Mouse (Mus musculus): ENCODE results near the gene Slc9a7. TPM values are rescaled to one million over a fixed set of nuclear protein-coding genes. Genes with fewer than 3 reads are reported as not detected.

The Slc9a7 gene
- polyA plus RNA-seq, 1 experiment from 2014 or later = 8.2 TPM

- H3K4me3 ChIP-seq (ENCODE audit: control insufficient read depth in 1 of 2, insufficient read depth in 1 of 2, low read depth in 1 of 2, low read length in 2 of 2) = no peak overlapping the region
- no peaks in the 10 kb centered on the region for H3K9me3 ChIP-seq (ENCODE audit: control insufficient read depth, low read length)
- no peaks in the 10 kb centered on the region for H3K27me3 ChIP-seq (ENCODE audit: control insufficient read depth, insufficient read depth, low read length)
- no peak overlapping the region for H3K4me2 ChIP-seq (ENCODE audit: low read length)
- WGBS = 85% methylated on average over 3 of the region's 3 CpGs
- H3K9ac ChIP-seq (ENCODE audit: low read length) = no peak overlapping the region
- no peak for ATAC-seq (ENCODE audit: insufficient number of reproducible peaks, insufficient read depth, low FRiP score, low read depth)
- no peaks in the 10 kb centered on the region for H3K36me3 ChIP-seq (ENCODE audit: control insufficient read depth, insufficient read depth, low read length)
- no peak overlapping the region for H3K27ac ChIP-seq (replicated peaks in 1 of 2; ENCODE audit: control insufficient read depth in 1 of 2, insufficient read depth in 1 of 2, low read depth in 2 of 2, low read length in 2 of 2)
- H3K4me1 ChIP-seq (ENCODE audit: control insufficient read depth in 2 of 2, insufficient read depth in 2 of 2, low read length in 2 of 2) = no peaks in the 10 kb centered on the region
These were observed 2.9 kb downstream of the Slc9a7 start for GRCm38 (mm10) chrX:20288674-20289073.

GRCm38 (mm10) chrX:20286254-20286653, 5.4 kb downstream of the Slc9a7 start:
- no peaks in the 10 kb centered on the region for H3K36me3 ChIP-seq (ENCODE audit: control insufficient read depth, insufficient read depth, low read length)
- 69% methylated on average over 2 of the region's 2 CpGs for WGBS

DNA sequence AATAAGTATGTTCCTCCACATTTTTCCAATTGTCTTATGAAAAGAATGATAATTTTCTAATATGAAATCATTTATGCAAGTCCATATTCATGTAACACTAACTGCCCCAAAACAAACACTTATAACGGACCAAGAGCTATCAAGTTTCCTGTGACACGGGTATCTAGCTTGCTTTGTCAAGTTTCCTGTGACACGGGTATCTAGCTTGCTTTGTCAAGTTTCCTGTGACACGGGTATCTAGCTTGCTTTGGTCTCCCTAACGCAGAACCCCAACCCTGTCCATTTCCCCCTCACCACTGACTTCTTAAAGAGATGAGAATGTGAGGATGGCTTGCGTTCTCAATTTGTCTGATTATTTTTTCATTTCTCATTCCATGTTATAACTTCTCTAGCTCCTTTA, 12.2 kb downstream of the Slc9a7 start:
- Histone ChIP-seq H3K27ac (replicated peaks in 1 of 2; ENCODE audit: control insufficient read depth in 1 of 2, insufficient read depth in 1 of 2, low read depth in 2 of 2, low read length in 2 of 2) (no peak overlapping the region), H3K4me2 (ENCODE audit: low read length) (no peak overlapping the region), H3K9me3 (ENCODE audit: control insufficient read depth, low read length) (no peaks in the 10 kb centered on the region), H3K36me3 (ENCODE audit: control insufficient read depth, insufficient read depth, low read length) (no peaks in the 10 kb centered on the region), H3K27me3 (ENCODE audit: control insufficient read depth, insufficient read depth, low read length) (no peaks in the 10 kb centered on the region), H3K9ac (ENCODE audit: low read length) (no peak overlapping the region), H3K4me1 (ENCODE audit: control insufficient read depth in 2 of 2, insufficient read depth in 2 of 2, low read length in 2 of 2) (no peaks in the 10 kb centered on the region), H3K4me3 (ENCODE audit: control insufficient read depth in 1 of 2, insufficient read depth in 1 of 2, low read depth in 1 of 2, low read length in 2 of 2) (no peak overlapping the region)
- WGBS = 63% methylated on average over 6 of the region's 6 CpGs
- no peak for ATAC-seq (ENCODE audit: insufficient number of reproducible peaks, insufficient read depth, low FRiP score, low read depth)

More at GRCm38 (mm10) chrX:20286254-20286653, 5.4 kb downstream of the Slc9a7 start:
- Histone ChIP-seq H3K9me3 (ENCODE audit: control insufficient read depth, low read length) (no peaks in the 10 kb centered on the region), H3K4me3 (ENCODE audit: control insufficient read depth in 1 of 2, insufficient read depth in 1 of 2, low read depth in 1 of 2, low read length in 2 of 2) (no peak overlapping the region), H3K4me1 (ENCODE audit: control insufficient read depth in 2 of 2, insufficient read depth in 2 of 2, low read length in 2 of 2) (no peaks in the 10 kb centered on the region), H3K27ac (replicated peaks in 1 of 2; ENCODE audit: control insufficient read depth in 1 of 2, insufficient read depth in 1 of 2, low read depth in 2 of 2, low read length in 2 of 2) (no peak overlapping the region), H3K4me2 (ENCODE audit: low read length) (no peak overlapping the region), H3K27me3 (ENCODE audit: control insufficient read depth, insufficient read depth, low read length) (no peaks in the 10 kb centered on the region), H3K9ac (ENCODE audit: low read length) (no peak overlapping the region)
- ATAC-seq (ENCODE audit: insufficient number of reproducible peaks, insufficient read depth, low FRiP score, low read depth) = no peak

DNA sequence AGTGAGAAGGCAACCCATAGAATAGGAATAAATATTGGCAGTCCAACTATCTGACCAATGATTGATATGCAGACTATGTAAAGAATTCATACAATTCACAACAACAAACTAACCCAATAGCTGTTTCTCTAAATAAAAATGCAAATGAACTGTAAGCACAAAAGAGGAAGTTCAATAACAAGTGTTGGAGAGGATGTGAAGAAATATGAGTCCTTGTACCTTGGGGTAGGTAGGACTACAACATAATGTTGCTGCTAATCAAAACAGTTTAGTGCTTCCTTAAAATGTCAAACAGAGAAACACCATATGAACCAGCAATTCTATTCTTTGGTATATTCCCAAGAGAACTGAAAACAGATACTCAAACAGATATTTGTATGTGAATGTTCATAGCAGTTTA, 17.8 kb downstream of the Slc9a7 start:
- no peak overlapping the region for H3K27ac ChIP-seq (replicated peaks in 1 of 2; ENCODE audit: control insufficient read depth in 1 of 2, insufficient read depth in 1 of 2, low read depth in 2 of 2, low read length in 2 of 2)
- no peak overlapping the region for H3K4me3 ChIP-seq (ENCODE audit: control insufficient read depth in 1 of 2, insufficient read depth in 1 of 2, low read depth in 1 of 2, low read length in 2 of 2)
- no peak overlapping the region for H3K9ac ChIP-seq (ENCODE audit: low read length)
- no peaks in the 10 kb centered on the region for H3K27me3 ChIP-seq (ENCODE audit: control insufficient read depth, insufficient read depth, low read length)
- H3K4me2 ChIP-seq (ENCODE audit: low read length) = no peak overlapping the region
- ATAC-seq (ENCODE audit: insufficient number of reproducible peaks, insufficient read depth, low FRiP score, low read depth) = no peak
- H3K36me3 ChIP-seq (ENCODE audit: control insufficient read depth, insufficient read depth, low read length) = no peaks in the 10 kb centered on the region
- H3K9me3 ChIP-seq (ENCODE audit: control insufficient read depth, low read length) = no peaks in the 10 kb centered on the region
- H3K4me1 ChIP-seq (ENCODE audit: control insufficient read depth in 2 of 2, insufficient read depth in 2 of 2, low read length in 2 of 2) = no peaks in the 10 kb centered on the region

DNA sequence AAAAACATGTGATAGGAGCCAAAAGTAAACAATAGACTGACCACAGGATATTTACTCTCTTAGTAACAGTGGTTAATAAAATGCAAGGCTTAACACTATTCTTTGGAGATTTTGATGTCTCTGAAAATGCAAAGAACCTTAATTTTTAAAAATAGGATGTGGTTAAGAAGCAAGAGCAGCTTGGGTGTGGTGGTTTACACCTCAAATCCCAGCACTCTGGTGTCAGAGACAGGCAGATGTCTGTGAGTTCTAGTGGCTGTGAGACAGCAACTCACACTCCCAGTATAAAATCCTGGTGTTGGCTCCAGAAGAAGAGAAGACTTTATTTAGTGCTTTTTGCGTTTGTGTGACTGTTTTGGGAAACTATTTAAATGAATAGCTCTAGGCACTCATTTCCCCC, 19.6 kb downstream of the Slc9a7 start:
- no peak overlapping the region for H3K4me3 ChIP-seq (ENCODE audit: control insufficient read depth in 1 of 2, insufficient read depth in 1 of 2, low read depth in 1 of 2, low read length in 2 of 2)
- ATAC-seq (ENCODE audit: insufficient number of reproducible peaks, insufficient read depth, low FRiP score, low read depth) = no peak
- no peaks in the 10 kb centered on the region for H3K9me3 ChIP-seq (ENCODE audit: control insufficient read depth, low read length)
- 43% methylated on average over 1 of the region's 1 CpGs for WGBS
- H3K27ac ChIP-seq (replicated peaks in 1 of 2; ENCODE audit: control insufficient read depth in 1 of 2, insufficient read depth in 1 of 2, low read depth in 2 of 2, low read length in 2 of 2) = no peak overlapping the region
- no peak overlapping the region for H3K4me2 ChIP-seq (ENCODE audit: low read length)
- no peaks in the 10 kb centered on the region for H3K27me3 ChIP-seq (ENCODE audit: control insufficient read depth, insufficient read depth, low read length)
- H3K9ac ChIP-seq (ENCODE audit: low read length) = no peak overlapping the region
- no peaks in the 10 kb centered on the region for H3K4me1 ChIP-seq (ENCODE audit: control insufficient read depth in 2 of 2, insufficient read depth in 2 of 2, low read length in 2 of 2)
- no peaks in the 10 kb centered on the region for H3K36me3 ChIP-seq (ENCODE audit: control insufficient read depth, insufficient read depth, low read length)

- Histone ChIP-seq H3K27me3 (ENCODE audit: control insufficient read depth, insufficient read depth, low read length) (no peaks in the 10 kb centered on the region), H3K27ac (replicated peaks in 1 of 2; ENCODE audit: control insufficient read depth in 1 of 2, insufficient read depth in 1 of 2, low read depth in 2 of 2, low read length in 2 of 2) (no peak overlapping the region), H3K9ac (ENCODE audit: low read length) (no peak overlapping the region), H3K4me3 (ENCODE audit: control insufficient read depth in 1 of 2, insufficient read depth in 1 of 2, low read depth in 1 of 2, low read length in 2 of 2) (no peak overlapping the region), H3K36me3 (ENCODE audit: control insufficient read depth, insufficient read depth, low read length) (no peaks in the 10 kb centered on the region), H3K9me3 (ENCODE audit: control insufficient read depth, low read length) (no peaks in the 10 kb centered on the region), H3K4me2 (ENCODE audit: low read length) (no peak overlapping the region), H3K4me1 (ENCODE audit: control insufficient read depth in 2 of 2, insufficient read depth in 2 of 2, low read length in 2 of 2) (no peaks in the 10 kb centered on the region)
- 64% methylated on average over 3 of the region's 3 CpGs for WGBS
- no peak for ATAC-seq (ENCODE audit: insufficient number of reproducible peaks, insufficient read depth, low FRiP score, low read depth)
These were observed 21.6 kb downstream of the Slc9a7 start for GRCm38 (mm10) chrX:20269980-20270379.

DNA sequence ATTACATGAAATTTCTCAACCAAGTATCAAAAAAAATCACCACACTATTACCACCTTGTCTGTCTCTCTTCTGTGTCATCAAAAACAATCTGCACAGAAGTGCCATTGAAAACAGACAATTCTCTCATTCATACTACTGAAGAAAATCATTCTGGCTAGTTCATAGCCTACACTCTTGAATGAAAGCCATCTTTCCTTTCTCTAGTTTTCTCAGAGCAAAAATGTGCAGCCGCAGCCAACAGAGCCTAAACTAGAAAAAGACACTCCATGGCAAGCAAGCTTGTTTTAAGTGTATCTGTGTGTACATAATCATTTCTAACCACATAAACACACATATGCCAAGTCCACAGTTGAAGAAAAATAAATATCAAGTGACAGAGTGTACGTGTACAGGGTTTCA, 27.2 kb downstream of the Slc9a7 start:
- no peak overlapping the region for H3K4me3 ChIP-seq (ENCODE audit: control insufficient read depth in 1 of 2, insufficient read depth in 1 of 2, low read depth in 1 of 2, low read length in 2 of 2)
- no peak for ATAC-seq (ENCODE audit: insufficient number of reproducible peaks, insufficient read depth, low FRiP score, low read depth)
- H3K9ac ChIP-seq (ENCODE audit: low read length) = no peak overlapping the region
- H3K27me3 ChIP-seq (ENCODE audit: control insufficient read depth, insufficient read depth, low read length) = no peaks in the 10 kb centered on the region
- H3K4me2 ChIP-seq (ENCODE audit: low read length) = no peak overlapping the region
- no peak overlapping the region for H3K27ac ChIP-seq (replicated peaks in 1 of 2; ENCODE audit: control insufficient read depth in 1 of 2, insufficient read depth in 1 of 2, low read depth in 2 of 2, low read length in 2 of 2)
- no peaks in the 10 kb centered on the region for H3K4me1 ChIP-seq (ENCODE audit: control insufficient read depth in 2 of 2, insufficient read depth in 2 of 2, low read length in 2 of 2)
- WGBS = 86% methylated on average over 2 of the region's 2 CpGs
- no peaks in the 10 kb centered on the region for H3K36me3 ChIP-seq (ENCODE audit: control insufficient read depth, insufficient read depth, low read length)
- H3K9me3 ChIP-seq (ENCODE audit: control insufficient read depth, low read length) = no peaks in the 10 kb centered on the region

DNA sequence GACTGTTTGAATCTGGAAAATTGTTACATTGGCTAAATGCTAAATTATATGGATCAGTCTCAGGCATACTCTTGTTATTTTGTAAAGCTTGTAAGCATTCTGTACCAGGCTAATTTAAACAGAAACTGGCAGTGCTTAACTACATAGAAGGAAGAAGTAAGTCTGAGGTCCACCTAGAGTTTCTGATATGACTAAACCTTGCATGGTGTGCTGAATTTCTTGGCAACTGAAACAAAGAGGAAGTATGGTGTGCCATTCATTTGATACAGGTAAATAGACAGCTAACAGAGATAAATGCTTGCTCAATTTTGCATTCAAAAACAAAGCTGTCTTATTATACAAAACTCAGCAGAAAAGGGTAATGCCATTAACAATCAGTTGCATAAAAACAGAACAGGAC, 63.5 kb downstream of the Slc9a7 start:
- no peak overlapping the region for H3K4me3 ChIP-seq (ENCODE audit: control insufficient read depth in 1 of 2, insufficient read depth in 1 of 2, low read depth in 1 of 2, low read length in 2 of 2)

More for the DNA sequence above, 63.5 kb downstream of the Slc9a7 start:
- no peaks in the 10 kb centered on the region for H3K36me3 ChIP-seq (ENCODE audit: control insufficient read depth, insufficient read depth, low read length)
- H3K27ac ChIP-seq (replicated peaks in 1 of 2; ENCODE audit: control insufficient read depth in 1 of 2, insufficient read depth in 1 of 2, low read depth in 2 of 2, low read length in 2 of 2) = no peak overlapping the region
- no peak overlapping the region for H3K9ac ChIP-seq (ENCODE audit: low read length)
- H3K9me3 ChIP-seq (ENCODE audit: control insufficient read depth, low read length) = no peaks in the 10 kb centered on the region
- no peaks in the 10 kb centered on the region for H3K27me3 ChIP-seq (ENCODE audit: control insufficient read depth, insufficient read depth, low read length)
- H3K4me1 ChIP-seq (ENCODE audit: control insufficient read depth in 2 of 2, insufficient read depth in 2 of 2, low read length in 2 of 2) = no peaks in the 10 kb centered on the region
- ATAC-seq (ENCODE audit: insufficient number of reproducible peaks, insufficient read depth, low FRiP score, low read depth) = no peak
- H3K4me2 ChIP-seq (ENCODE audit: low read length) = no peak overlapping the region

All from heart, embryonic 14.5 days (tissue).